Mouse (Mus musculus) thymus, postnatal 4 days (tissue): ENCODE data around the gene Arhgef2.
"Not testable (repeated sequence)": the region's sequence is repeated elsewhere in the genome, so short reads cannot be mapped to it uniquely, and the experiment has no call there.

ENCODE experiments used
- DNase-seq: peaks from one replicate; pipeline ENCODE4 v3.0.0; 2021

Gene Arhgef2

GRCm38 (mm10) chr3:88591950-88592731 is 13.6 kb upstream of the Arhgef2 start:
- peak; percentile 53 for DNase-seq

GRCm38 (mm10) chr3:88592942-88593576 is 12.7 kb upstream of the Arhgef2 start:
- peak; percentile 55 for DNase-seq

GRCm38 (mm10) chr3:88593893-88594580 is 11.7 kb upstream of the Arhgef2 start:
- DNase-seq = no peak

DNA sequence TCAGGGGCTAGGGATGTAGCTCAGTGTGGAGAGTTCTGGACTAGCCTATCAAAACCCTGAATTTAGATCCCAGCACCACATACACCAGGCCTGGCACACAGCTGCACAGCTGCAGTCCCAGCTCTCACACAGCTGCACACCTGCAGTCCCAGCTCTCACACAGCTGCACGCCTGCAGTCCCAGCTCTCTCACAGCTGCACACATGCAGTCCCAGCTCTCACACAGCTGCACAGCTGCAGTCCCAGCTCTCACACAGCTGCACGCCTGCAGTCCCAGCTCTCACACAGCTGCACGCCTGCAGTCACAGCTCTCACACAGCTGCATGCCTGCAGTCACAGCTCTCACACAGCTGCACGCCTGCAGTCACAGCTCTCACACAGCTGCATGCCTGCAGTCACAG is 9.2 kb upstream of the Arhgef2 start:
- DNase-seq = not testable (repeated sequence)

- DNase-seq = no peak
These were observed 3.3 kb upstream of the Arhgef2 start for GRCm38 (mm10) chr3:88602466-88602865.

DNA sequence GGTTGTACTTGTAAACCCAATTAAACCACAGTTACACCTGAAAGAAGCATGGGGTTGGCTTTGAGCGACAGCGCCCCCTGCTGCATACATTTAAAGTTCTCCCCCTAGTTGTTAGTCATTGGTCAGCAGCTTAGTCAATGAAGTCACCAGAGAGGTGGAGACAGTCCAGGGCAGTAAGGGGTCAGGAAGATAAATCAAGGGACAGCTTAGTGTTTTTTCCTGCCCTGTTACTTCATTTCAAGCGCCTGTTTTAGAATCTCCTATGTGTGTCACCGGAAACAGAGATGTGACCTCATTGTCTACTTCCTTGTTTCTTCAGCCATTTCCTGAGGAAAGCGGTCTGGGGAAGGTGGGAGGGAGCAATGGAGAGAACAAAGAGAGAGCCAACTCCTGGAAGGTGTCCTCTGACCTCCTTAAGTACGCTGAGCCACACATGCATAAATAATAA is 2.0 kb upstream of the Arhgef2 start:
- peak; percentile 88 for DNase-seq

DNA sequence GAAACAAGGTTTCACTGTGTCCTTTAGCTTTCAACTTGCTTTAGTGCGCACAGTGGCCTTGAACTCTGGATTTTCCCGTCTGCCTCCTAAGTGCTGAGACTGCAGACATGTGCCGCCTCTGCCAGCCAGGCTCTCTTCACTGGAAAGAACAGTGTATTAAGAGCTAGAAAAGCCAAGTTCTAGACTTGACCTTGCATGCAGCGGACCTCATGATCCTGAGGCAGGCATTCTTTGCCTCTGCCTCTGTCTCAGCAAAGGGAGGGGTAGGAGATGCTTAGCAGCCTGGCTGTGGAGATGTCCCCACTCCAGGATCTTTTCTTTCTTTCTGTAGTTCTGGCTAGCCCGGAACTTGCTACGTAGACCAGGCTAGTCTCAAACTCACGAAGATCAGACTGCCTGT is 903 bp upstream of the Arhgef2 start:
- no peak for DNase-seq

GRCm38 (mm10) chr3:88607065-88607757 is 1.4 kb downstream of the Arhgef2 start:
- DNase-seq = peak; percentile 90

GRCm38 (mm10) chr3:88607758-88608138 is 2.0 kb downstream of the Arhgef2 start:
- no peak for DNase-seq

DNA sequence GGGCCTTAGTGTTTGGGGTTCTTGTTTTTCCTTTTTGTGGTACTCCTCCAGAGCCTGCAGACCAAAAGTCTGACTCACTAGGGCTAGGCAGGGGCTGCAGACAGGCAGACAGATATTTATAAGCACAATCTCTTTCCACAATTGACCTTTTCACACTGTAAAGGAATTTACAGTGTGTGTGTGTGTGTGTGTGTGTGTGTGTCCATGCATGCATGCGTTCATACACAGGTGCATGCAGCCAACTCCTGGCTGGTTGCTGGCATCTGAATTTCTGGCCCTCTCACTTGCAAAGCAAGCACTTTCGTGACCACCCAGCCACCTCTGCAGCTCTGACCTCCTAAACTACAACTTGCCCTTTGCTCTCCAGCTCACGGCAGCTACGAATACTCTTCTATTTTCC is 3.3 kb downstream of the Arhgef2 start:
- DNase-seq = no peak

DNA sequence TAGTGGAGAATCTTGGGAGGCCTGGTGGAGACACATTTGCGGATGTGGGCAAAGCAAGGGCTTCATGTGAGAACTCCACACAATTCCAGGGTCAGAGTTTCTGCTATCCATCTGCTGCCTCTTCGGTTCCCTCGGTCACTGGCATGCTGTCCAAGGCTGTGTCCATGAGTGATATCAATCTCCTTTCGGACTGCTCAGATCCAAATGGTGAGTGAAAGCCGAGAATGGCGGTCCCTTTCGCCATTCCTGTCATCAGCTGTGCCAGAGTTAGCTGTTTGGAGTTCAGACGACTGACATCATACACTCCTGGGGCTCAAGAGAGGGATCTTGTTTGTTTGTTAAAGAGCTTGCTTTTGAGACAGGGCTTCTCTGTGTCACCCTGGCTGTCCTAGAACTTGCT is 8.7 kb downstream of the Arhgef2 start:
- no peak for DNase-seq

- no peak for DNase-seq
These were observed 9.4 kb downstream of the Arhgef2 start for GRCm38 (mm10) chr3:88615117-88615516.

GRCm38 (mm10) chr3:88615902-88616391 is 10.2 kb downstream of the Arhgef2 start:
- DNase-seq = no peak

DNA sequence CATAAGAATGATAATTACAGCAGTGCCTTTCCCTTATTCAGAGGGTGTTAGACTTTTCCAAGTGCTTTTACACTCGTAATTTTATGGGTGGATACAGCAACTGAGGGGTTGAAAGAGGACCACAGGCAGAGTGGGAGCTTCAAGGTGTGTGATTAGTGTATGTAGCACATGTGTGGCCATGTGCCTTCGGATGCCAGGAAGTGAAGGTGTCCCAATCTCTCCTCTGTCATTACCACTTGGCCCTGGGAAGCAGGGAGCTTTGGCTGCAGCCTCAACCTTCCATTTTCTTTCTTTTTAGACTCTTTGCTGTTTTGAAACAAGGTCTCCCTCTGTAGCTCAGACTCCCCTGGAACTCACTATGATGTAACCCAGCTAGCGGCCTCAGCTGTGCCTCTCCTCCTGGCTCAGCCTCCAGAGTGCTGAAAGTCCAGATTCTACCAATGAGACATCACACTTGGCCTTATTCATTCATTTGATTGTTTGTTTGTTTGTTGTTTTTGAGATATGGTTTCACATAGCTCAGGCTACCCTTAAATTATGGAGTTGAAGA is 11.3 kb downstream of the Arhgef2 start:
- no peak for DNase-seq

- DNase-seq = no peak
These were observed 12.5 kb downstream of the Arhgef2 start for GRCm38 (mm10) chr3:88618074-88618871.

DNA sequence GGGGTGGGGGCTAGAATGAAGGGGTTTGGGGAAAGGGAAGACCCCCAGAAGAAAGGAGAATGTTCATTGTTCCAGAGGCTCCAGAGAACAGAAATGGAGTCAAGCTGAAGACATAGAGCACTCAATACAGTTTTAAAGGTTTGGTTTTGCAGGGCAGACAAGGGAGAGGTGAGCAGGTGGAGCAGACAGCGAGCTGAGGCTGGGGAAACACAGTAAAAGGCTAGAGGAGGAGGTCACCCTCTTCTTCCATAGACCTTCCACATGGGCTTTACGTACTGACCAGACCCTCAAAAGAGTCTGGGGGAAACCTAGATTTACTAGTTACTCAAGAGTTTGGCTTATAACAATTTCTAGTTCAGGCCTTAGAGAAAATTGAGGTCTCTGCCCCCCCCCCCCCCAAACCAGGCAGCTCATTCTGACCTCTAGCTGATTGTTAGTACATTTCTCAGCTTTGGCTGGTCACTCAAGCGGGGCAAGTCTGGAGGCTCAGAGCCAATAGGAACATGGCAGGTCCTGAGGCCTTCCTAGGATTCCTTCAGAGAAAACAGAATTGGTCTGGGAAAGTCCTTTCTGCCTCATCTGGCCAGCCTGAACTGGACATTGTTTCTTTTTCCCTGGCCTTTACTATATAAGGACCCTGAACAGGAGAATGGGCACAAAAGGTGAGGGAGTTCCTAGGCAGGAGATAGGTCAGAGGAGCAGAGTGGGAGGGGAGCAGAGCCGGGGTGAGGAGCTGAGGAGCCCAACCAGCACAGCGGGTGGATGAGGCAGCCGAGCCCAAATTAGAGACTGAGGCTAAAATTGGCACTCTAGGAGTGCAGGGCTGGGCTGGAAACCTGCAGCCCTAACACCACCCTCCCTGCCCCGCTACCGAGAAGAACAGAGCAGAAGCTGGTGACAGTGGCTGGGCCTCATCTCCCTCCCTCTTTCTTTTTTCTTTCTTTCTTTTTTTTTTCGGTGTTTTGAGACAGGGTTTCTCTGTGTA is 13.6 kb downstream of the Arhgef2 start:
- DNase-seq = no peak

GRCm38 (mm10) chr3:88620146-88620991 is 14.6 kb downstream of the Arhgef2 start:
- DNase-seq = no peak

GRCm38 (mm10) chr3:88620992-88621536 is 15.3 kb downstream of the Arhgef2 start:
- DNase-seq = peak; percentile 80

DNA sequence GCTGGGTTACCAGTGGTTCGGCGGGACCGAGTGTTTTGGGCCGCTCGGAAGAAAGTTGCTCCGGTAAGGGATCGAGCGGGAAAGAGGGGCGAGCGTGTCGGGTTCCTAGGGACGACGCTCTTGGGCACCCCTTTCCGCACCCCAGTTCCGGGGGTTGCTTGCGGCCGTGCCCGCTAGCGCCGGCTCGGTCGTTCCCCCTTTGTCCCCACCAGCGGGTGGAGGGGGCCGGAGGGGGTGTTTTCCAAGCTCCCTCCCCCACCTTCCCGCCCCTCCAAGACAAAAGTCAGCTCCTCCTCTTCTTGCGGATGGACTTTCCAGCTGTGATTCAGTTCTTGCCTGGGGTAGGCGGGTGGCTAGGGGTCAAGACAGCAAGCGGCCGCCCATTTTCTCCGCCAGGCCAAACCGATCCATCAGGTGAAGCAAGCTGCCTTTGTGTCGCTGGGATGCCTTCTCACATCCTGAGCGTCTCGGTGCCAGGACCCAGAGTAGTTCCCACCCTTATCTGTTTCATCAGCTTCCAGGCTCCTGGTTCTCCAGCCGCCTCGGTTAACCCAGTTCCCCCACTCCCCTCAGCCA is 15.9 kb downstream of the Arhgef2 start:
- peak; percentile 75 for DNase-seq
